Mouse (Mus musculus): ENCODE measurements at regions not wholly inside any gene's neighbourhood (a gene's known extent, or its start where the extent isn't known, plus 50 kb on each side); places are given as distances from the start of the nearest gene placed in this dataset.

DNA sequence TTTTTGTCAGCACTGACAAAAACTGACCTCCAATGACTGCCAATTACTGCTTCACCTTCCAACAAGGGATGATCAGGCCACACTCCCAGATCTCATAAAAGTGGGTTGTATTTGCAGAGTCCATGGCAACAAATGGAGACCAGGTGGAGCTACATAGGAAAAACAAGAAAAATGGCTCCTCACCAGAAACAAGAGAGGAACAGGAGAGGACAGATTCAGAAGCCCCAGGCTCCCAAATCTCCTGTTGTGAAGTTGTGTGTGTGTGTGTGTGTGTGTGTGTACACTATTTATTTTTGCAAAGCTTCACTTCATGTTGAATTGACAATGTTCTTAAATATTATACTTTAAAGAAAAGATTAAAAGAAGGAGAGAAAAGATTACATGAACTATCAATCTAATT is 380.2 kb upstream of the Mef2c start:
- H3K4me1 ChIP-seq (replicated peaks; ENCODE audit: insufficient read depth, low read length): no peaks in the 10 kb centered on the region
- no peak overlapping the region for H3K4me3 ChIP-seq (replicated peaks; ENCODE audit: low read depth, low read length)

DNA sequence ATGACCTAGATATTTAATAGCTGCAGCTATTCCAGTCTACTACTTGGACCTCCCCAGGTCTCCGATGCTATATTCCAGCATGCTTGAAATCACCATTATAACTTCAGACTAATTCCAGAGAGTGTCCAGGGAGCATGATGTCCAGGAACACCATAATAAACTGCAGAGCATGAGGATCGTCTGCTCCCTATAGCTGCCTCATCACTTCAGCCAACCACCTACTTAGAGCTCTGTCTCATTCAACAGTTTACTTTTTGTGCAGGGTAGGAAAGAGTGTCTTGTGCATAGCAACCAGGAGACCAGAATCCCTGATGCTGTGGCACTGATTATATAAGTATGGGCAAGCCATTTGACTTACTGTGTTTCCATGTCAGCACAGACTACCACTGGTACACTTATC is 379.2 kb upstream of the Mef2c start:
- Histone ChIP-seq H3K36me3 (ENCODE audit: insufficient read depth, low read length) (no peaks in the 10 kb centered on the region), H3K4me1 (replicated peaks; ENCODE audit: insufficient read depth, low read length) (no peaks in the 10 kb centered on the region), H3K4me2 (ENCODE audit: low read length) (no peak overlapping the region), H3K4me3 (replicated peaks; ENCODE audit: low read depth, low read length) (no peak overlapping the region), H3K27ac (no peak overlapping the region), H3K9ac (ENCODE audit: low read depth, low read length) (no peak overlapping the region), H3K27me3 (ENCODE audit: insufficient read depth, low read length) (no peaks in the 10 kb centered on the region), H3K9me3 (replicated peaks; ENCODE audit: low read length) (no peaks in the 10 kb centered on the region)
- no peak for TF ChIP-seq CTCF (IDR thresholded peaks at IDR 0.05; ENCODE audit: low read depth)
- ATAC-seq (replicated peaks; ENCODE audit: low FRiP score, low read depth): no peak
- WGBS: 77% methylated on average over 2 of the region's 2 CpGs
- no peak for DNase-seq (ENCODE audit: low spot score)

More for the DNA sequence above, 380.2 kb upstream of the Mef2c start:
- ATAC-seq (replicated peaks; ENCODE audit: low FRiP score, low read depth): no peak
- H3K4me2 ChIP-seq (ENCODE audit: low read length): no peak overlapping the region
- no peak for TF ChIP-seq CTCF (IDR thresholded peaks at IDR 0.05; ENCODE audit: low read depth)
- H3K36me3 ChIP-seq (ENCODE audit: insufficient read depth, low read length): no peaks in the 10 kb centered on the region
- no peaks in the 10 kb centered on the region for H3K9me3 ChIP-seq (replicated peaks; ENCODE audit: low read length)
- no peak overlapping the region for H3K9ac ChIP-seq (ENCODE audit: low read depth, low read length)
- no peak for DNase-seq (ENCODE audit: low spot score)
- no peak overlapping the region for H3K27ac ChIP-seq
- no peaks in the 10 kb centered on the region for H3K27me3 ChIP-seq (ENCODE audit: insufficient read depth, low read length)

DNA sequence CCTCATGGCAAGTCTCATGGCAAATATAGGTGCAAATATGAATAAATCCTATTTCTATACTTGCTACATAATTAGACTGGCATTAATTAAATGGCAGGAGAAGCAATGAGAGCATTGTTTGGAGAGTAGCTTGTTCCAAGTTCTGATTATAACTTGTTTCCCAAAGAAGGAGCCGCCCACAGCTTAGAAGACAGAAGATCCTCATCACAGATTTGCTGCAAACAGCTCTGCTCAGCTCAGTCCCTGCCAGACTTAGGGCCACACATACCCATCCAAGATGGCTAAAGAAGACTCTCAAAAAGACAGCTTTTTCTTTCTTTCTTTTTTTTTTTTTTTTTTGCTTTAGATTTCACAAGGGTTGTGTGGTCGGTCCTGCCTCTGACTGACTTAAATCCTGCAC is 377.4 kb upstream of the Mef2c start:
- no peak overlapping the region for H3K9ac ChIP-seq (ENCODE audit: low read depth, low read length)
- ATAC-seq (replicated peaks; ENCODE audit: low FRiP score, low read depth) (no peak), DNase-seq (ENCODE audit: low spot score) (no peak)
- no peak overlapping the region for H3K27ac ChIP-seq
- no peaks in the 10 kb centered on the region for H3K4me1 ChIP-seq (replicated peaks; ENCODE audit: insufficient read depth, low read length)
- H3K27me3 ChIP-seq (ENCODE audit: insufficient read depth, low read length): no peaks in the 10 kb centered on the region
- TF ChIP-seq CTCF (IDR thresholded peaks at IDR 0.05; ENCODE audit: low read depth): no peak
- no peak overlapping the region for H3K4me2 ChIP-seq (ENCODE audit: low read length)
- H3K4me3 ChIP-seq (replicated peaks; ENCODE audit: low read depth, low read length): no peak overlapping the region
- H3K9me3 ChIP-seq (replicated peaks; ENCODE audit: low read length): no peaks in the 10 kb centered on the region
- 91% methylated on average over 2 of the region's 2 CpGs for WGBS
- H3K36me3 ChIP-seq (ENCODE audit: insufficient read depth, low read length): no peaks in the 10 kb centered on the region

DNA sequence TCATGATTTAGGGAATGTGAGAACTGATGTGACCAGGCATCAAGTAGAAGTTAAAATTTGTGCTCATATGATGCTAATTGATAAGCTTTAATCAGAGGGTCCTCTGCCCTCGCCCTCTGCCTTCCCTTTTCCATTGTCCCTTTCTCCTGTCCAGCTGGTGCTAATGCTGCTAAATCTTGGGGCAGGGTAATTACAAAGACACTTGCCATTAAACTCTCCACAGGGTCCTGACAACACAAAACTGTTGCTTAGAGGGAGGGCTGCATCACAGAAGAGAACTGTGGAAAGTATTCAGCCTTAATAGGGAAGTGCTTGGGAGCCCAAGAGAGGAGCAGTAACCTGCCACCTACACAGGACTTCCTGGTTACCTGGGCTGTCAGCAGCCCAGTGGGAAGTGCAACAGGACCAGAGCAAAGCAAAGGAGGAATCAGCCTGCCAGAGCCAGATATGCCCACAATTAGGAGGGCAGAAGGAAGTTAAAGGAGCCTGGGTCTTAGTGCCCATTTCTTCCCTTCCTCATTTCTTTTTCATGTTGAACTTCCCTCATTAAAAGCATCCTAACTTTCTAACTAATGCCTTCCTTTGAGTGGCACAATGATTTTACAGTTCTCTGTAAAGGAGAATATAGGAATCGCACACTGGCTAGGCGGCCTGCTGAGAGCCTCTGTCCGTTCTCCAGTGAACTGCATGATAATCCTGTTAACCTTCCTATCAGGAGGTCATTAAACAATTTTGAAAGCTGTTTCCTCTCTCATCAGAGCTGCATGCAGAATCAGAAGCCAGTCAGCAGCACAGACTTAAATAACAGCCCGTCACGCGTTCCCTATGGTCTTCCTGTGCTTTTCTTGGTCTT is 372.5 kb upstream of the Mef2c start:
- Histone ChIP-seq H3K4me2 (ENCODE audit: low read length) (no peak overlapping the region), H3K27ac (no peak overlapping the region), H3K4me1 (replicated peaks; ENCODE audit: insufficient read depth, low read length) (no peaks in the 10 kb centered on the region), H3K36me3 (ENCODE audit: insufficient read depth, low read length) (no peaks in the 10 kb centered on the region), H3K27me3 (ENCODE audit: insufficient read depth, low read length) (no peaks in the 10 kb centered on the region), H3K9me3 (replicated peaks; ENCODE audit: low read length) (no peaks in the 10 kb centered on the region), H3K9ac (ENCODE audit: low read depth, low read length) (no peak overlapping the region), H3K4me3 (replicated peaks; ENCODE audit: low read depth, low read length) (no peak overlapping the region)
- DNase-seq (ENCODE audit: low spot score) (no peak), ATAC-seq (replicated peaks; ENCODE audit: low FRiP score, low read depth) (no peak)
- TF ChIP-seq CTCF (IDR thresholded peaks at IDR 0.05; ENCODE audit: low read depth): no peak
- 68% methylated on average over 7 of the region's 7 CpGs for WGBS

DNA sequence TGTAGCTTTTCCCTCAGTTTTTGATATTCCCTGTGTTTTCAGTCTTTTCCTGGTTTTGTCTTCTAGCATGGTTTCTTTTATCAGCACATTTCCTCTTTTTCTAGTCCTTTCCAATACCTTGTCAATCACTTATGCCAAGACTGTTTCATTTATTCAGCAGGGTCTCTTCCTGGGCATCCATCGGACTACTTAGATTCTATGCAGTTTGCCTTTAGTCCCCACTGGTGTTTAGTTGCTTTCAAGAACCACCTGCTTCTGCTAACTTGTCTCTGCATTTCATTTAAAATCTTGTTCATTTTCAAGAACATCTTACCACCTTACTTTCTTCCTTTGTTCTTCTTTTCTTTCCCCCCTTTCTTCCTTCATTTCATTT is 371.9 kb upstream of the Mef2c start:
- Histone ChIP-seq H3K9me3 (replicated peaks; ENCODE audit: low read length) (no peaks in the 10 kb centered on the region), H3K9ac (ENCODE audit: low read depth, low read length) (no peak overlapping the region), H3K4me2 (ENCODE audit: low read length) (no peak overlapping the region), H3K36me3 (ENCODE audit: insufficient read depth, low read length) (no peaks in the 10 kb centered on the region), H3K4me3 (replicated peaks; ENCODE audit: low read depth, low read length) (no peak overlapping the region), H3K27me3 (ENCODE audit: insufficient read depth, low read length) (no peaks in the 10 kb centered on the region), H3K27ac (no peak overlapping the region), H3K4me1 (replicated peaks; ENCODE audit: insufficient read depth, low read length) (no peaks in the 10 kb centered on the region)
- DNase-seq (ENCODE audit: low spot score): no peak
- TF ChIP-seq CTCF (IDR thresholded peaks at IDR 0.05; ENCODE audit: low read depth): no peak
- WGBS: 75% methylated on average over 1 of the region's 1 CpGs
- ATAC-seq (replicated peaks; ENCODE audit: low FRiP score, low read depth): no peak

DNA sequence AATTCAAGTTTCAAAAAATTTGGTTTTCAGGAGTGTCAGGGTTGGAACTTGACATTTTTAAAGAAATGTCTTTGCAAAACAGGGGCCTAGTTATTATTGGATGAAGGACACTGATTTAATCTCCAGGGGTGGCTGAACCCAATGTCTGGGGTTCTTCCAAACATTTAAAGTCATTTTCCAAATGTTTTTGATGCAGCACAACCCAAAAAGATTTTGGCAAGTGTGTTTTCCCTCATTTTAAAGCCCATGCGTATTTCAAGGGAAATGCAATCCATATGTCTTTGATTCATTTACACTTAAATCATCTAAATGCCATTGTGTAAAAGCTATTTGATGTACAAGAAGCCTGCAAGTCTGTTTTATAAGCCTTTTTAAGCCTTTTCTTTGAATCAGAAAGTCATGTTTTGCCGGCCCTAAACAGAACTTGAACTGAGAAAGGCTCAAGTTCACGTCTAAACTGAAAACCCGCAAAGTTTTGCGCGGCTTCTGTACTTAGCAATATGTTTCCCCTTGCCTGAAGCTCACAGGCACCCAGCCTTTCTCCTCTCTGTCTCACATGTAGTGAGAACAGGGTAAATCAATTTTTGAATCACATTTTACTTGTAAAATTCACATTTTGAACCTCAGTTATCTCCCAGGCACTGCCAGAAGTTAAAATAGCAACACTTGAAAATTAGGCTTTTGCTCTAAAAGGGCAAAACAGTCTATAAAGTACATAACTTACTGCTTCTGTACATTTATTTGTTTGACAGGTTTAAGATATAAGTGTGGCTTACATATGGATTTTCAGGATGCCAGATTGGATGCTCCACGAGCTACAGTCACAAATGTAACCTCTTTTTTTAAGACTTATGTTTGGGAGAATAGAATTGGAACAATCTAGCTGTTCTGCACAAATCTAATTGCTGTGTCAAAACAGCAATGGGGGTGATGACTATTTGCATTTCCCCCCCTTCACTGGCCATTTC is 370.9 kb upstream of the Mef2c start:
- H3K9ac ChIP-seq (ENCODE audit: low read depth, low read length): no peak overlapping the region
- ATAC-seq (replicated peaks; ENCODE audit: low FRiP score, low read depth) (no peak), DNase-seq (ENCODE audit: low spot score) (peak; percentile 5)
- TF ChIP-seq CTCF (IDR thresholded peaks at IDR 0.05; ENCODE audit: low read depth): no peak
- H3K27ac ChIP-seq: no peak overlapping the region
- H3K36me3 ChIP-seq (ENCODE audit: insufficient read depth, low read length): no peaks in the 10 kb centered on the region
- H3K4me3 ChIP-seq (replicated peaks; ENCODE audit: low read depth, low read length): no peak overlapping the region
- no peaks in the 10 kb centered on the region for H3K4me1 ChIP-seq (replicated peaks; ENCODE audit: insufficient read depth, low read length)
- no peaks in the 10 kb centered on the region for H3K9me3 ChIP-seq (replicated peaks; ENCODE audit: low read length)
- H3K4me2 ChIP-seq (ENCODE audit: low read length): no peak overlapping the region
- 78% methylated on average over 7 of the region's 7 CpGs for WGBS
- no peaks in the 10 kb centered on the region for H3K27me3 ChIP-seq (ENCODE audit: insufficient read depth, low read length)

All from kidney, postnatal 0 days (tissue).